Mouse (Mus musculus) c-Kit-negative CD71-positive TER-119-positive erythroid progenitor cells, embryonic 14.5 days (primary cell): ENCODE measurements around the gene Rbm20.

Source experiments
- DNase-seq: peaks from one replicate; pipeline ENCODE4 v3.0.0-alpha.2; 2013; ENCODE audit warnings: low read depth, low spot score

Rbm20 gene

DNA sequence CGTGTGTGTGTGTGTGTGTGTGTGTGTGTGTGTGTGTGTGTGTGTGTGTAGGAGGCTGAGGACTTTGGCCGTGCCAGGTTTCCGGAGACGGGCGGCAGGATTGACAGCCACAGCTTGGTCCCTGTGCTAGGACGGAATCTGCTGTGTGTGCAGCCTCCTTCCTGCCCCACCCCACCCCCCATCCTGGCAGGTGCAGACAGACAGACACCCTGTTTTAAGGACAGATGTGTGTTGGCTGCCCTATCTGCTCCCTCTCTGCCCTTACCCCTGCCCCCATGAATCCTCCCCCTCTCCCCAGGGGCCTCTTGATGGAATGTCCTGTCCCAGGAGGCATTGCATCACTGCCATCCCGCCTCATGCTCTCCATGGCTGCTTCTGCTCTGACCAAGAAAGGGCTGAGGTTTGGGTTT lies 77.3 kb downstream of the Rbm20 start:
- no peak for DNase-seq

DNA sequence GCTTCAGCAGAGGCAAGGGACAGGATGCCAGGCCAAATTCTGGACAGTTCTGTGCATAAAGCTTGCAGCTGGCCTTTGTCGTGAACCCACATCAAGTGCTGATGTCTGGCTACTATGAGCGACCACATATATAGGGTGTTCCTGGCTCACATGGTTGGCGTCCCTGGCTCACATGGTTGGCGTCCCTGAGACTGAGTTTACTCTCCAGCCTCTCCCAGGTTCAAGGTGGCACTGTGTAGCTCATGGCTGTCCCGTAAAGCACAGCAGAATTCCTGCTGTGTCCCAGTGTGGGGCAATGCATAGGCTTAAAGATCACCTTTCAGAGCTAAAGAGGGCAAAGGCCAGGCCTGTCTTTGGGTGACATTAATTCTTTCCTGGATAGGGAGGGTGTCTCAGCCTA lies 78.2 kb downstream of the Rbm20 start:
- no peak for DNase-seq

- DNase-seq = no peak
Observed at GRCm38 (mm10) chr19:53757432-53758109, 80.5 kb downstream of the Rbm20 start.

- no peak for DNase-seq
Observed at GRCm38 (mm10) chr19:53758881-53759418, 81.8 kb downstream of the Rbm20 start.

GRCm38 (mm10) chr19:53760125-53761101 lies 83.3 kb downstream of the Rbm20 start:
- DNase-seq = no peak

GRCm38 (mm10) chr19:53762749-53763438 lies 85.8 kb downstream of the Rbm20 start:
- DNase-seq = no peak

DNA sequence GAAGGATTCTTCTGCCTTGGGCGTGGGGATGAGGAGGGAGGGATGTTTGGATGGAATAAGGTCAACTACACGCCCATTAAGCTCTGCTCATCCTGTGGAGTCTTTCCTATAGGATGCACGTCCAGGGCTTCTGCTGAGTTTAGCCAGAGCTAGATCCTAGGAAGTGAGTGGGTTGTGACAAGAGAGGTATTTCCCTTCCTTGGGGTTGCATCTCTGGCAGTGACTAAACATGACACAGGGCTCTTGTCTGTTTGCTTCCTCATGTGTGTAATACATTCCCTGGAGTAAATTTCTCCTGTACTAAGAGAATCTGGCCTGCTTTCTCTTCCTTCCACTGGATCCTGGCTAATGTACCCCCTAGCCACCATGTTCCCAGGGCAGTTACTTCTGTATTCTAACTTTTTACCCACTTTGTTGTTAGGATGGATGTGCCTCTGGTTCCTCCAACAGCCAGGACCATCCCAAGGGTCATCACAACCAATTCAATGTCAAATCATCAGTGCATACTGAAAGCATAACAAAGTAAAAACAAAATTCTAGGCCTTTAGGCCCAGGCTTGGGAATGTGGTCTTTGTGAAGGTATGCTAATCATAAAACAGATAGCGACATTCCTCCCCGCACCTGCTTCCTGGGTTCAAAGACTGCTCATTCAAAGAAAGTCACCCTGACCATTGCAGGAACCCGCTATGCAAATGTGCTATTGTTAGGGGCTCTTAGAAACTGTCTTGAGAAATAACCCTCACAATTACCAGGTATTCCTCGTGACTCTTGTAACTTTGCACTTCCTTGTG lies 87.8 kb downstream of the Rbm20 start:
- DNase-seq = no peak

DNA sequence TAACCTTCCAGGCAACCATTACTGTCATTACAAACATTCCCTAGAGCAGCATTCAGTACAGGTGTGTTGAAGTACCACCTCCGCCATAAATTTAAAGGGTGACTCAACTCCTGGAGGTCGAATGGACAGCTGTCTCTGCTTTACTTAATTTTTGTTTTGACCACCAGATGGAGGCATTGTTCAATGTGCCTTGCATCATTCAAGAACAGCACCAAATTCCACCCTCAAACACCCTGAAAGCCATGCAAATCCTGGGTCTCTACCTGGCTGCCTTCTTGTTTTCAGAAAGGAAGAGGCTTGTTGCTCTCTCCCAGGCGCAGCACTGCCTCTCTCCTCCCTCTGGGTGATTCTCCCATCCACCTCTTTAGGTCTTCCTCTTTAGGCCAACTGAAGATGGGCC lies 91.4 kb downstream of the Rbm20 start:
- no peak for DNase-seq

- DNase-seq = no peak
Observed at GRCm38 (mm10) chr19:53773937-53774640, 97.0 kb downstream of the Rbm20 start.

DNA sequence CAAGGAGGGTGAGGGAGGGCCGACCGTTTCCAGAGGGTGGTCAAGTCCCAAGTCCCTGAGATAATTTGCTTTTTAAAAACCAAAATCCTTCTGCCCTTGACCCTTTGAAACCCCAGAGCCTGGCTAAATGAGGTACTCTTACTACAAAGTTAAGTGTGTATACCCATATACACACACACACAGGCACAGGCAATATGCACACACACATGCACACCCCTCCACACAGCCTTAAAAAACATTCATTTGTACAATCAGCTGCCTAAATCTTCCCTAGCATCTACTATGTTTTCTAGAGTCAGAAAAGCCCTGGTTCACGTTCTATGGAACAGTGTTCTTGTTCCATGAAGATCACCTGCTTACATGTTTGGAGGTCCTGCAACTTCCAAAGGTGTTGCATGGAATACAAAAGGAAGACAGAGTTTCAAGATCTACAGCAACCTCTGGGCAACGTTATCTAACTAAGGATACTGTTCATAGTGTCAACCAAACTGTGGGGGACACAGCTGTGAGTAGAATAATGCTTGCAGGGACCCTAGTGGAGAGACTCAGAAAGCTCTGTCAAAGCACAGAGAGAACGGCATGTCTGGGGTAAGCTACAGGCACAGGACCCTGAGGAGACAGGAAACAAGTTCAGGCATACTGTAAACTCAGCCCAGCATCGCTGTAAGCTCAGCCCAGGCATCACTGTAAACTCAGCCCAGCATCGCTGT lies 97.7 kb downstream of the Rbm20 start:
- no peak for DNase-seq

DNA sequence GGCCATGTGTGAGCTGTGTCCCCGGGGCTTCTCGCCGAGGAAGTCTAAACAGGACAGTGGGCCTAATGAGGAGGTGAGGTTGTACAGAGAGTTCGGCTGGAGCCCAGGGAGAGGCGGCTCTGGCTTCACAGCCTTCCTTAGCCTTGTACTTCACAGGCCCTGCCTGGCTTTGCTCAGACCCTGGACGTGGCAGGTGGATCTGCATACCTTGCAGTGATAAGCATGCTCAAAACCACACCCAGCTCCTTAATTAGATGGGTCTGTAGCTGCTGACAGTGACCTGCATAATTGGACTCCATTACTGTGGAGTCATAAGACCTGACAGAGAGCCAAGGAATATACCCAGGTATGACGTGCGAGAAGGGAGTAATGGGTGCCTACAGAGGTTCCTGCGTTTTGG lies 102.3 kb downstream of the Rbm20 start:
- no peak for DNase-seq

- DNase-seq = no peak
Observed at GRCm38 (mm10) chr19:53779818-53780217, 102.7 kb downstream of the Rbm20 start.

GRCm38 (mm10) chr19:53780752-53781602 lies 103.9 kb downstream of the Rbm20 start:
- no peak for DNase-seq

DNA sequence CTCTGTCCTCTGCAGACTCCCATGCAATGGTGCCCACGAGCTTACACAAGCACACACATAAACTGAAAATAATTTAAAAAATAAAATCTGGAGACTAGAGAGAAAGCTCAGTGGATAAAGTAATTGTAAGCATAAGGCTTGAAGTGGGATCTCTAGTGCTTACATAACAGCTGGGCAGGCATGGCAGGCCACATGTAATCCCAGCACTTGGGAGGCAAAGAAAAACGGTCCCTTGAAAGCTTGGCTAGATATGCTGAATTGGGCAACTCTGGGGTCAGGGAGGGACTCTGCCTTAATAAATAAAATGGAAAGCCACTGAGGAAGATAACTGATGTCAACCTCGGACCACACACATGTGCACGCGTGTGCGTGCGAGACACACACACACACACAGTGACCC lies 104.7 kb downstream of the Rbm20 start:
- no peak for DNase-seq

- no peak for DNase-seq
Observed at GRCm38 (mm10) chr19:53785352-53785751, 108.2 kb downstream of the Rbm20 start.

GRCm38 (mm10) chr19:53786239-53786638 lies 109.1 kb downstream of the Rbm20 start:
- no peak for DNase-seq

DNA sequence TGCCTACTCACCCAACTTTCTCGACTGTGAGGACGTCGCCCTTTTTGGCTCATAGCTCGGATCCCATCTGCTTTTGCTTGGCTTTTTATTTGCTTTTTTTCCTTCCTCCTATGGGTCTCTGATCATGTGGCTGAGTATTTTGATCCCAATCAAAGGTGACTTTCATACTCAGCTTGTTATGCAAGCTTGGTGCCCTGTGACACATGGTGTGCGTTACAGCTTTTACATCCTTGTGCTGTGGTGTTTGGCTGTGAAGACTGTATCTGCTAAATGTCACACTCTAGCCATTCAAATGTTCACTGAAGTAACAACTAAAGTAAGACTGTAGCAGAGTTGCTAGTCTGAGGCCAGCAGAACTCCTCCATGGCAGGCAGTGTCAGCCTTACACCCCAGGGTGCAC lies 109.7 kb downstream of the Rbm20 start:
- DNase-seq = no peak

GRCm38 (mm10) chr19:53788621-53789331 lies 111.7 kb downstream of the Rbm20 start:
- no peak for DNase-seq
